Mouse (Mus musculus) ES-E14 (cell line): ENCODE measurements around the gene Mrpl17. TPM values are rescaled to one million over a fixed set of nuclear protein-coding genes. Genes with fewer than 3 reads are reported as not detected.

Experiments used
- DNase-seq: peaks from one replicate; pipeline ENCODE4 v3.0.0-alpha.2; 2013; ENCODE audit warnings: low read depth, low spot score
- H3K27ac ChIP-seq: 2 replicates; pipeline ENCODE4 v1.5.1; 2012; ENCODE audit warnings: low read depth, mild to moderate bottlenecking, low read length, moderate library complexity, mixed read lengths; ENCODE audit not compliant: poor library complexity, insufficient read depth, severe bottlenecking
- H3K36me3 ChIP-seq: 2 replicates; pipeline ENCODE4 v1.6.1; 2012; ENCODE audit warnings: mild to moderate bottlenecking, low read length, moderate library complexity, mixed read lengths; ENCODE audit not compliant: control insufficient read depth, poor library complexity, insufficient read depth, severe bottlenecking
- H3K4me1 ChIP-seq, 2 experiments: fragments of 150-350 bp in 1 of 2; sonication (generic) in 1 of 2; 2 replicates each; pipeline ENCODE4 v1.6.1; 2012; ENCODE audit warnings: low read length in 2 of 2, mild to moderate bottlenecking in 1 of 2, mixed read lengths in 1 of 2; ENCODE audit not compliant: control insufficient read depth in 2 of 2, insufficient read depth in 2 of 2, poor library complexity in 1 of 2
- H3K4me3 ChIP-seq, 2 experiments: fragments of 150-350 bp in 1 of 2; sonication (generic) in 1 of 2; 2 replicates each; pipeline ENCODE4 v1.5.1; 2012; ENCODE audit warnings: low read length in 2 of 2, low read depth in 1 of 2, mild to moderate bottlenecking in 1 of 2, mixed read lengths in 1 of 2; ENCODE audit not compliant: insufficient read depth in 1 of 2, poor library complexity in 1 of 2, severe bottlenecking in 1 of 2
- H3K9ac ChIP-seq: 2 replicates; pipeline ENCODE4 v1.6.1; 2012; ENCODE audit warnings: low read depth, mild to moderate bottlenecking, low read length, mixed read lengths; ENCODE audit not compliant: poor library complexity, insufficient read depth, severe bottlenecking
- H3K9me3 ChIP-seq: fragments of 150-350 bp; sonication (generic); 2 replicates; pipeline ENCODE4 v1.6.1; 2012; ENCODE audit warnings: low read depth, mild to moderate bottlenecking, low read length; ENCODE audit not compliant: control insufficient read depth, insufficient read depth
- CHD2 ChIP-seq: IDR thresholded peaks from 2 replicates; pipeline ENCODE4 v1.6.1; 2014; ENCODE audit warnings: mild to moderate bottlenecking, low read depth, low read length, inconsistent platforms
- HCFC1 ChIP-seq: IDR thresholded peaks from 2 replicates; pipeline ENCODE4 v1.6.1; 2012; ENCODE audit warnings: low read length, inconsistent platforms, borderline replicate concordance; ENCODE audit not compliant: insufficient read depth
- MAFK ChIP-seq: IDR thresholded peaks from 2 replicates; pipeline ENCODE4 v1.6.1; 2014; ENCODE audit warnings: mild to moderate bottlenecking, low read depth, low read length, inconsistent platforms; ENCODE audit not compliant: insufficient read depth
- ZC3H11A ChIP-seq: IDR thresholded peaks from 2 replicates; pipeline ENCODE4 v1.6.1; 2012; ENCODE audit warnings: low read depth, mild to moderate bottlenecking, inconsistent platforms, low read length, borderline replicate concordance
- ZNF384 ChIP-seq: IDR thresholded peaks from 2 replicates; pipeline ENCODE4 v1.6.1; 2012; ENCODE audit warnings: low read depth, low read length, inconsistent platforms
- in situ Hi-C, 2 experiments: fragments of 600-800 bp; cut with MboI; formaldehyde crosslinking; loops; one replicate each; pipeline ENCODE4 v1.15.1; 2025; ENCODE audit warnings: low sequenced_read_pairs in 2 of 2, inconsistent platforms in 1 of 2; ENCODE audit not compliant: unreplicated experiment in 2 of 2
- total RNA-seq: library from RNA; depleted of rRNA; stranded (reverse); fragments of 300-350 nt; gene quantifications from 2 replicates; pipeline ENCODE4 v1.2.3, GENCODE M21; 2012

The Mrpl17 gene
- total RNA-seq, 1 experiment = 371 TPM

DNA sequence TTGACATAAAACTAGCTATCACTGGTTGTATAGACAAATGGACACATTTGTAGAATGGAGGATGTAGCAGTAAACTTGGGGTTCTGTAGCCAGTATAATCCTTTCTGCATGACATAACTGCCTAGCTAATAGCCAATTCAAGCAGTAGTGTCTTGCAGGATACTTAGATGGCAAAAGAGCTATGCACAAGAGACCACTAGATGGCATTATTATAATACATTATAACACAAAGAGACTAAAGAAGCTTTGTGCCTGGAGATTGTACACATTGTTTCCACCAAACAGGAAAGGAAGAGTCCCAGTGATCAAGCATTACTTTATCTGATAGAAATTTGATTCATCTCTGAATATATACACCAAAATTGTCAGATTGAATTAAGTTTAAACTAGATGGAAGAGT, 5.8 kb upstream of the Mrpl17 start:
- DNase-seq = no peak
- in situ Hi-C loops = loop anchor here in 1 of 2 experiments (25.0 kb wide), 1 partner anchor 1604 kb away; the partner anchor contains the start of gene Trim6

DNA sequence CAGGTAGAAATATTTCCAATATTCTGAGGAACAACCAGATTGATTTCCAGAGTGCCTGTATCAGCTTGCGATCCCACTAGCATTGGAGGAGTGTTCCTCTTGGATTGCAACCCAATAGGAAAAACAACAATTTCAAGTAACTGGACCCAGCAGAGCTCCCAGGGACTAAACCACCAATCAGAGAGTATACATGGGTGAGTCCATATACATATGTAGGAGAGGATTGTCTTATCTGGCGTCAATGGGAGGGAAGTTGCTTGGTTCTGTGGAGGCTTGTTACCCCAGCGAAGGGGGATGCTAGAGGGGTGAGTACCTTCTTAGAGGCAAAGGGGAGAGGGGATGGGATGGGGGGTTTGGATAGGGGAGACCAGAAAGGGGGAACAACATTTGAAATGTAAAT, 2.4 kb upstream of the Mrpl17 start:
- in situ Hi-C loops = loop anchor here in 1 of 2 experiments (25.0 kb wide), 1 partner anchor 1601 kb away; the partner anchor contains the start of gene Trim6
- Histone ChIP-seq H3K4me1 (peaks cover 3 to 5% of the 10 kb centered on the region in 2 experiments; a peak in 3 of 4 replicates), H3K27ac (no peak overlapping the region), H3K36me3 (peaks cover 11% of the 10 kb centered on the region), H3K9me3 (no peaks in the 10 kb centered on the region), H3K9ac (no peak overlapping the region), H3K4me3 (no peak overlapping the region)
- DNase-seq = no peak
- TF ChIP-seq HCFC1 (no peak), MAFK (no peak), ZNF384 (no peak), ZC3H11A (no peak), CHD2 (no peak)

More for the DNA sequence above, 5.8 kb upstream of the Mrpl17 start:
- TF ChIP-seq CHD2 (no peak), HCFC1 (no peak), ZC3H11A (no peak), ZNF384 (no peak), MAFK (no peak)
- Histone ChIP-seq H3K9ac (no peak overlapping the region), H3K4me1 (no peaks in the 10 kb centered on the region; a peak in 1 of 4 replicates), H3K4me3 (no peak overlapping the region), H3K27ac (no peak overlapping the region), H3K9me3 (no peaks in the 10 kb centered on the region), H3K36me3 (no peaks in the 10 kb centered on the region)

DNA sequence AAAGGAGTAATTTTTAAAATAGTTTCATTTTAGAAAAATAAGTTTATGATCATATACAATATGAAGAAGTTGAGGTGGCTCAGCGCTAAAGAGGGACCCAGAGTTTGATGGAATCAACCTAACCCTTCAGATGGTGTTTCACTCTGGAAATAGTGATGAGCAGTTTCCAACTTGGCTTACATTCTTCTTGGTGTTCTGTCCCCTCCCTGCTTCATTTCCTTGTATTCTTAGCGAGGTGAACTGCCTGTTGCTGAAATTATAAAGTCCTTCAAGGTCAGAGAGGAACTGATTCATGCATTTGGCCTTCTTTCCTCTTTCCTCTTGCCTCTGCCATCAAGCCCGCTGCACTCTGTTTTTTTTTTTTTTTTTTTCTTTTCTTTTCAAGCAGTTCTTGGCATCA, 1.7 kb upstream of the Mrpl17 start:
- Histone ChIP-seq H3K4me3 (no peak overlapping the region), H3K27ac (no peak overlapping the region), H3K9ac (no peak overlapping the region), H3K4me1 (peaks cover 3 to 5% of the 10 kb centered on the region in 2 experiments; a peak in 3 of 4 replicates), H3K9me3 (no peaks in the 10 kb centered on the region), H3K36me3 (peaks cover 11% of the 10 kb centered on the region)
- no peak for DNase-seq
- no peak for TF ChIP-seq MAFK
- TF ChIP-seq HCFC1 = no peak
- no peak for TF ChIP-seq ZNF384
- no peak for TF ChIP-seq ZC3H11A
- no peak for TF ChIP-seq CHD2
- in situ Hi-C loops = loop anchor here in 1 of 2 experiments (25.0 kb wide), 1 partner anchor 1600 kb away; the partner anchor contains the start of gene Trim6

DNA sequence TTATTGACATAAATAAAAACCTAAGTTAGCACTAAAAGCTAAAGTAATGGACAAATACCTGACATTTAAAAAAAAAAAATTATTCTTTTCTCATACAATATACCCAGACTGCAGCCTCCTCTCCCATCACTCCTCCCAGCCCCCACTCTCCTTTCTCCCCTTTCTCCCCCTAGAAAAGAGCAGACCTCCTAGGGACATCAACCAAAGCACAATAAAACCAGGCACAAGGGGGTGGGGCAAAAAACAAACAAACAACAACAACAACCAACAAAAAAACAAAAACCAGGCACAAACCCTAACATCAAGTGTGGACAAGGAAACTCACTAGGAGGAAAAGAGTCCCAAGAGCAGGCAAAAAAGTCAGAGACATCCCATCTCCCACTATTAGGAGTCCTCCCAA, 617 bp upstream of the Mrpl17 start:
- Histone ChIP-seq H3K4me1 (peaks cover 3 to 5% of the 10 kb centered on the region in 2 experiments; a peak in 3 of 4 replicates), H3K4me3 (peak overlapping the region in 1 of 2 experiments; percentile 37; a peak in 2 of 4 replicates), H3K27ac (no peak overlapping the region), H3K36me3 (peaks cover 11% of the 10 kb centered on the region), H3K9me3 (no peaks in the 10 kb centered on the region), H3K9ac (no peak overlapping the region)
- in situ Hi-C loops = loop anchor here in 1 of 2 experiments (25.0 kb wide), 1 partner anchor 1599 kb away; the partner anchor contains the start of gene Trim6
- no peak for TF ChIP-seq CHD2
- no peak for TF ChIP-seq ZNF384
- no peak for TF ChIP-seq MAFK
- no peak for TF ChIP-seq ZC3H11A
- no peak for TF ChIP-seq HCFC1
- DNase-seq = no peak
